Mouse (Mus musculus) midbrain, postnatal 0 days (tissue): ENCODE measurements around the gene Mroh2a. TPM values are rescaled to one million over a fixed set of nuclear protein-coding genes. Genes with fewer than 3 reads are reported as not detected.
A peak's percentile ranks its signal among the peaks of the same experiment; 100 is the strongest.

ENCODE experiments used
- ATAC-seq: fragments of 200-750 bp; cut with Nextera tagmentation; 2 replicates; pipeline ENCODE4 v1.8.0; 2017; ENCODE audit warnings: moderate number of reproducible peaks, mild to moderate bottlenecking, moderate TSS enrichment, moderate library complexity; ENCODE audit not compliant: low FRiP score
- DNase-seq: peaks from one replicate; pipeline ENCODE4 v3.0.0-alpha.2; 2015; ENCODE audit warnings: low spot score
- H3K27ac ChIP-seq: fragments of 300-500 bp; sonication (generic); 2 replicates; pipeline ENCODE4 v1.5.1; 2014; ENCODE audit warnings: low read depth, mild to moderate bottlenecking, low read length, mixed read lengths
- H3K27me3 ChIP-seq: fragments of 300-500 bp; sonication (generic); 2 replicates; pipeline ENCODE4 v1.6.1; 2014; ENCODE audit warnings: low read length, control low read depth, mixed read lengths; ENCODE audit not compliant: insufficient read depth
- H3K36me3 ChIP-seq: fragments of 300-500 bp; sonication (generic); 2 replicates; pipeline ENCODE4 v1.6.1; 2014; ENCODE audit warnings: low read length, control low read depth, mixed read lengths; ENCODE audit not compliant: insufficient read depth
- H3K4me1 ChIP-seq: fragments of 300-500 bp; sonication (generic); 2 replicates; pipeline ENCODE4 v1.6.1; 2014; ENCODE audit warnings: mild to moderate bottlenecking, control low read depth, antibody characterized with exemption, low read length, mixed read lengths; ENCODE audit not compliant: insufficient read depth
- H3K4me2 ChIP-seq: fragments of 300-500 bp; sonication (generic); 2 replicates; pipeline ENCODE4 v1.6.1; 2014; ENCODE audit warnings: low read depth, mild to moderate bottlenecking, low read length, mixed read lengths; ENCODE audit not compliant: poor library complexity, severe bottlenecking
- H3K4me3 ChIP-seq: fragments of 300-500 bp; sonication (generic); 2 replicates; pipeline ENCODE4 v1.5.1; 2014; ENCODE audit warnings: low read depth, mild to moderate bottlenecking, low read length, moderate library complexity
- H3K9ac ChIP-seq: fragments of 300-500 bp; sonication (generic); replicated peaks from 2 replicates; pipeline ENCODE4 v1.6.1; 2014; ENCODE audit warnings: mild to moderate bottlenecking, low read length, moderate library complexity, mixed read lengths; ENCODE audit not compliant: poor library complexity, severe bottlenecking
- H3K9me3 ChIP-seq: fragments of 300-500 bp; sonication (generic); 2 replicates; pipeline ENCODE4 v1.6.1; 2016; ENCODE audit warnings: low read length, control low read depth
- CTCF ChIP-seq: IDR thresholded peaks from 2 replicates; pipeline ENCODE4 v1.5.1; 2016; ENCODE audit warnings: antibody characterized with exemption, mild to moderate bottlenecking
- WGBS: fragments of 180-500 bp; shearing (Covaris S2); extraction: QIAGEN DNeasy Blood & Tissue Kit; methylation state at CpG from one replicate; pipeline ENCODE4 v1.1.7; 2014; 5-methylcytosine and 5-hydroxymethylcytosine counted together
- polyA plus RNA-seq: library from polyadenylated mRNA; unstranded; fragments of >200 nt; fragmentation: Nextera tagmentation; extraction: Ambion mirVana; gene quantifications from 2 replicates; pipeline ENCODE4 v1.2.1, GENCODE M21; 2015
- total RNA-seq: library from RNA; depleted of rRNA; stranded (reverse); fragments of >200 nt; gene quantifications from 2 replicates; pipeline ENCODE4 v1.2.3, GENCODE M21; 2014

The Mroh2a gene
- total and polyA plus RNA-seq, 2 experiments from 2014 or later, result 0.56 TPM; not detected in 1

- no peak for ATAC-seq
- 62% methylated on average over 14 of the region's 14 CpGs for WGBS
- Histone ChIP-seq H3K4me3 (no peak overlapping the region), H3K9ac (no peak overlapping the region), H3K27ac (no peak overlapping the region), H3K27me3 (no peaks in the 10 kb centered on the region), H3K36me3 (no peaks in the 10 kb centered on the region), H3K4me2 (no peak overlapping the region), H3K4me1 (no peaks in the 10 kb centered on the region), H3K9me3 (peaks cover 90% of the 10 kb centered on the region)
- no peak for TF ChIP-seq CTCF
- no peak for DNase-seq
Observed at GRCm38 (mm10) chr1:88302057-88302740, 75.4 kb downstream of the Mroh2a start.

GRCm38 (mm10) chr1:88303762-88304161 is 77.0 kb downstream of the Mroh2a start:
- ATAC-seq (no peak), DNase-seq (no peak)
- no peak overlapping the region for H3K9ac ChIP-seq
- no peaks in the 10 kb centered on the region for H3K27me3 ChIP-seq
- no peak for TF ChIP-seq CTCF
- H3K27ac ChIP-seq, result no peak overlapping the region
- H3K4me2 ChIP-seq, result no peak overlapping the region
- H3K4me3 ChIP-seq, result no peak overlapping the region
- H3K9me3 ChIP-seq, result peaks cover 95% of the 10 kb centered on the region
- WGBS, result 60% methylated on average over 6 of the region's 6 CpGs
- H3K36me3 ChIP-seq, result no peaks in the 10 kb centered on the region
- no peaks in the 10 kb centered on the region for H3K4me1 ChIP-seq

- H3K36me3 ChIP-seq, result no peaks in the 10 kb centered on the region
- no peak for TF ChIP-seq CTCF
- H3K9ac ChIP-seq, result no peak overlapping the region
- DNase-seq (no peak), ATAC-seq (no peak)
- H3K27me3 ChIP-seq, result no peaks in the 10 kb centered on the region
- no peak overlapping the region for H3K4me3 ChIP-seq
- H3K4me1 ChIP-seq, result no peaks in the 10 kb centered on the region
- no peak overlapping the region for H3K4me2 ChIP-seq
- no peak overlapping the region for H3K27ac ChIP-seq
- H3K9me3 ChIP-seq, result peaks cover 95% of the 10 kb centered on the region
- 59% methylated on average over 8 of the region's 8 CpGs for WGBS
Observed at GRCm38 (mm10) chr1:88304261-88304985, 77.6 kb downstream of the Mroh2a start.

DNA sequence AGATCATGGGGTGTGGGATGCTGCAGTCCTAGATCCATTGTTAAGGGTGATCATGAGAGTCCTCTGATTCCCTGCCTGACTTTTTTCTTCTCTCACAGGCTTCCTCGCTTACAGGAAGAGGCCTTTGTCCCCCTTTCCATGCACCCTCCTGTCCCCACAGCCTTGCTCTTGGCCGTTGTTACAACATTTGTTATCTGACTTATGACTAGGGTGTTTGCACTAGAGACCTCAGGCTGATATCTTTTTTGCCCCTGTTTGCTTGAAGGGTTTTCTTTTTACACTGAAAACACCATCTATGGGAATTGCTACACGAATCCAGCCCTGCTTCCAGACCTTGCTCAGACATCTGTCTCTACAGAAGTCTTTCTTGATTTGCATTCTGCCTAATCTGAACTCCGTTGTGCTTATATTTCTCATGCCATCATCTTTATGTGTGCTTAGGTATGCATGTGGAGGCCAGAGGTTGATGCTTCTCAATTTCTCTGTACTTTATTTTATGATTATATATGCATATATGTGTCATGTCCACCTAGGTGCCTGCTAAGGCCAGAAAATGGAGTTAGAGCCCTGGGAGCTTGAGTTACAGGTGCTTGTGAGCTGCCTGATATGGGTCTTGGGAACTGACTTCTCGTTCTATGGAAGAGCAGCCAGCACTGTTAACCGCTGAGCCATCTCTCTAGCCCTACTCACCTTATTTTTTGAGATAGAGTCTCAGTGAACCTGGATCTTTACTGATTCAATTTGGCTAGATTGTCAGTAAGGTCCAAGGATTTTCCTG is 78.4 kb downstream of the Mroh2a start:
- no peaks in the 10 kb centered on the region for H3K36me3 ChIP-seq
- H3K9me3 ChIP-seq, result peaks cover 94% of the 10 kb centered on the region
- DNase-seq, result no peak
- H3K9ac ChIP-seq, result no peak overlapping the region
- no peaks in the 10 kb centered on the region for H3K27me3 ChIP-seq
- no peaks in the 10 kb centered on the region for H3K4me1 ChIP-seq
- no peak for ATAC-seq
- H3K4me3 ChIP-seq, result no peak overlapping the region
- no peak overlapping the region for H3K27ac ChIP-seq
- no peak overlapping the region for H3K4me2 ChIP-seq
- no peak for TF ChIP-seq CTCF
- whole genome bisulfite sequencing, result 48% methylated on average over 6 of the region's 6 CpGs

DNA sequence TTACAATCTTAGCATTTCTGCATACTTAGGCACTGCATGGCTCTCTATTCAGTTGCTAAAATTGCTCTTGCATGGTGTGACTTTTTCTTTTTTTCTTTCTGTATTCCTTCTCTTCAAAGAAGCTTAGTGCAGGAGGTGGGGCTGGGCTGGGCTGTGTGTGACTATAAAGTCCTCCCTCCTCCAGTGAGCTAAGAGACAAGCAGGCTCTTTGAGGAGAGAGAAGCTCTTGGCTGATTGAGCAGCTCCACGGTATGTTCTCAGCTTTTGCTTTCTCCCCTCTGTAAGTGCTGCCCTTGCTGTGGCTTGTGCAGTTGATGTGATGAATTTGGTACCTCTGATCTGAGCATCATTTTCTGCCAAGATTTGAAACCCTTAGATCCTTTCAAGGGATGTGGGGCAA is 79.8 kb downstream of the Mroh2a start:
- 58% methylated on average over 1 of the region's 1 CpGs for WGBS
- no peak overlapping the region for H3K27ac ChIP-seq
- H3K27me3 ChIP-seq, result no peaks in the 10 kb centered on the region
- no peak overlapping the region for H3K4me2 ChIP-seq
- H3K4me3 ChIP-seq, result no peak overlapping the region
- peak; percentile 20 for DNase-seq
- no peak for ATAC-seq
- H3K9ac ChIP-seq, result no peak overlapping the region
- no peaks in the 10 kb centered on the region for H3K36me3 ChIP-seq
- TF ChIP-seq CTCF, result no peak
- H3K9me3 ChIP-seq, result peaks cover 86% of the 10 kb centered on the region
- no peaks in the 10 kb centered on the region for H3K4me1 ChIP-seq

- DNase-seq, result peak; percentile 3
- Histone ChIP-seq H3K9me3 (peaks cover 80% of the 10 kb centered on the region), H3K4me1 (no peaks in the 10 kb centered on the region), H3K27me3 (no peaks in the 10 kb centered on the region), H3K9ac (no peak overlapping the region), H3K27ac (no peak overlapping the region), H3K4me2 (no peak overlapping the region), H3K36me3 (no peaks in the 10 kb centered on the region), H3K4me3 (no peak overlapping the region)
- no peak for ATAC-seq
- no peak for TF ChIP-seq CTCF
- 64% methylated on average over 12 of the region's 12 CpGs for WGBS
Observed at GRCm38 (mm10) chr1:88307180-88307579, 80.4 kb downstream of the Mroh2a start.
